Mouse (Mus musculus) stomach, embryonic 14.5 days (tissue): Measurements from ENCODE around the gene Gm45521. TPM values are rescaled to one million over a fixed set of nuclear protein-coding genes. Genes with fewer than 3 reads are reported as not detected.

ENCODE experiments used
- ATAC-seq: fragments of 200-750 bp; cut with Nextera tagmentation; 2 replicates; pipeline ENCODE4 v1.8.0; 2017; ENCODE audit warnings: low read depth, moderate TSS enrichment; ENCODE audit not compliant: insufficient number of reproducible peaks, insufficient read depth, low FRiP score
- H3K27ac ChIP-seq: fragments of 300-500 bp; sonication (generic); 2 replicates; pipeline ENCODE4 v1.5.1; 2014; ENCODE audit warnings: mild to moderate bottlenecking, low read length, moderate library complexity, mixed read lengths
- H3K27me3 ChIP-seq: fragments of 300-500 bp; sonication (generic); 2 replicates; pipeline ENCODE4 v1.6.1; 2014; ENCODE audit warnings: low read length, control low read depth, mixed read lengths; ENCODE audit not compliant: control insufficient read depth, insufficient read depth
- H3K36me3 ChIP-seq: fragments of 300-500 bp; sonication (generic); 2 replicates; pipeline ENCODE4 v1.6.1; 2014; ENCODE audit warnings: mild to moderate bottlenecking, control low read depth, low read length, moderate library complexity, mixed read lengths; ENCODE audit not compliant: control insufficient read depth, insufficient read depth
- H3K4me1 ChIP-seq: fragments of 300-500 bp; sonication (generic); 2 replicates; pipeline ENCODE4 v1.6.1; 2014; ENCODE audit warnings: low read length, control low read depth, mixed read lengths; ENCODE audit not compliant: control insufficient read depth, insufficient read depth
- H3K4me2 ChIP-seq: fragments of 300-500 bp; sonication (generic); replicated peaks from 2 replicates; pipeline ENCODE4 v1.6.1; 2014; ENCODE audit warnings: low read depth, low read length, control low read depth
- H3K4me3 ChIP-seq: fragments of 300-500 bp; sonication (generic); 2 replicates; pipeline ENCODE4 v1.5.1; 2014; ENCODE audit warnings: low read depth, low read length, control low read depth
- H3K9ac ChIP-seq: fragments of 300-500 bp; sonication (generic); replicated peaks from 2 replicates; pipeline ENCODE4 v1.6.1; 2014; ENCODE audit warnings: low read depth, mild to moderate bottlenecking, control low read depth, low read length, moderate library complexity, mixed read lengths
- H3K9me3 ChIP-seq: fragments of 300-500 bp; sonication (generic); 2 replicates; pipeline ENCODE4 v1.6.1; 2016; ENCODE audit warnings: low read depth, low read length, control low read depth; ENCODE audit not compliant: control insufficient read depth
- WGBS: fragments of 180-500 bp; shearing (Covaris S2); extraction: QIAGEN DNeasy Blood & Tissue Kit; methylation state at CpG from one replicate; pipeline ENCODE4 v1.1.7; 2014; 5-methylcytosine and 5-hydroxymethylcytosine counted together
- polyA plus RNA-seq: library from polyadenylated mRNA; unstranded; fragments of >200 nt; fragmentation: Nextera tagmentation; extraction: Ambion mirVana; gene quantifications from 2 replicates; pipeline ENCODE4 v1.2.1, GENCODE M21; 2014

Gene Gm45521
- polyA plus RNA-seq, 1 experiment from 2014 or later, result not detected

DNA sequence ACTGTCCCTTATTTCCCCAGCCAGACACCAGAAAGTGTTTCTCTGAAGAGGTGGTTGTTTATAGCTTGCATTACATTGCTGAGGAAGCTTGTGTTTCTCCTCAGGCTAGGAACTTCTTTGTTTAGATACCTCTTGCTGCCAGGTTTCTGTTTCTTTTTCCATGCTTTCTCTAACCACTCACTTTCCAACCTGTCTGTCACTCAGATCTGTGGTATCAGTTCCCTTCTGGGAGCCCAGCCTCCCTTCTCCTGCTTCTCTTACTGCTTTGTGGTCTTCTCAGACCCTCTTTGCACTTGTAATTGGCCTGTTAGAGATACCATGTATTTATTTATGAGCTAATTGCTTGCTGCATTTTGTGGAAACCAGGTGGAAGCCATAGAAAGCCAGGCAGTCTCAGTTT is 33.5 kb upstream of the Gm45521 start:
- ATAC-seq, result no peak
- H3K4me1 ChIP-seq, result peaks cover 11% of the 10 kb centered on the region; the same call in 1 of the 2 replicates
- H3K4me3 ChIP-seq, result no peak overlapping the region
- H3K36me3 ChIP-seq, result peaks cover 43% of the 10 kb centered on the region
- H3K9me3 ChIP-seq, result no peaks in the 10 kb centered on the region
- H3K4me2 ChIP-seq, result no peak overlapping the region
- H3K27me3 ChIP-seq, result no peaks in the 10 kb centered on the region
- no peak overlapping the region for H3K9ac ChIP-seq
- no peak overlapping the region for H3K27ac ChIP-seq

DNA sequence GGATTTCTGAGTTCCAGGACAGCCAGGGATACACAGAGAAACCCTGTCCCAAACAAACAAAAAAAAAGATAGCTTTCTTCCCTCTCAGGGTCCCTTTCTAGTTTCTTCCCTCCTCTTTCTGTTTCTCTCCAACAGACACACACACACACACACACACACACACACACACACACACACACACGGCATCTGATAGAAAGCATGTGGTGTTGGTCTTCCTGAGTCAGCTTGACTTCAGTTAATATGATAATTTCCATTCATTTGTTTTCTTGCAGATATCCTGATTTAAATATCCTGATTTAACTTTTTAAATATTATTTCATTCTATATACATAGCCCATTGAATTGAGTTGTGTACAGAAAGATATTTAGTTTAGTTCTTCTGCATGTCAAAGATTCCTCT is 28.7 kb upstream of the Gm45521 start:
- H3K9ac ChIP-seq, result no peak overlapping the region
- peaks cover 68% of the 10 kb centered on the region for H3K36me3 ChIP-seq
- no peaks in the 10 kb centered on the region for H3K9me3 ChIP-seq
- no peaks in the 10 kb centered on the region for H3K27me3 ChIP-seq
- ATAC-seq, result no peak
- 75% methylated on average over 1 of the region's 1 CpGs for WGBS
- no peak overlapping the region for H3K27ac ChIP-seq
- no peaks in the 10 kb centered on the region for H3K4me1 ChIP-seq
- H3K4me2 ChIP-seq, result no peak overlapping the region
- H3K4me3 ChIP-seq, result no peak overlapping the region

DNA sequence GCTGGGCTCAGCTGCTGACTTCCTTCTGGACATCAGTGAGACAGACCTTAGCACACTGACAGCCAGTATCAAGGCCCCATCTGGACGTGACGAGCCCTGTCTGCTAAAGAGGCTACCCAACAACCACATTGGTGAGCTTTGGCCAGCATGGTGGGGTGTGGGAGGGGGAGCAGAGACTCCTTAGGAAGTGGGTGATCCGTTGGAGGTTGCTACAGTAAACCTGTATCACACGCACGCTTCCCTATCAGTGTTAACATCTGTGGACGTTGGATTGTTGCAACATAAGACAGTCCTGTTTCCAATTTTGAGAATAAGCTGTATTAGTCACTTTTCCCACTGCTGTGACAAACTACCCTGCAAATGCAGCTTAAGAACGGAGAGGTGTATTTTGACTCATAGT is 28.1 kb upstream of the Gm45521 start:
- no peak overlapping the region for H3K9ac ChIP-seq
- no peak overlapping the region for H3K4me3 ChIP-seq
- H3K27ac ChIP-seq, result no peak overlapping the region
- H3K27me3 ChIP-seq, result no peaks in the 10 kb centered on the region
- H3K9me3 ChIP-seq, result no peaks in the 10 kb centered on the region
- peaks cover 68% of the 10 kb centered on the region for H3K36me3 ChIP-seq
- no peaks in the 10 kb centered on the region for H3K4me1 ChIP-seq
- 88% methylated on average over 7 of the region's 7 CpGs for WGBS
- no peak overlapping the region for H3K4me2 ChIP-seq
- no peak for ATAC-seq

DNA sequence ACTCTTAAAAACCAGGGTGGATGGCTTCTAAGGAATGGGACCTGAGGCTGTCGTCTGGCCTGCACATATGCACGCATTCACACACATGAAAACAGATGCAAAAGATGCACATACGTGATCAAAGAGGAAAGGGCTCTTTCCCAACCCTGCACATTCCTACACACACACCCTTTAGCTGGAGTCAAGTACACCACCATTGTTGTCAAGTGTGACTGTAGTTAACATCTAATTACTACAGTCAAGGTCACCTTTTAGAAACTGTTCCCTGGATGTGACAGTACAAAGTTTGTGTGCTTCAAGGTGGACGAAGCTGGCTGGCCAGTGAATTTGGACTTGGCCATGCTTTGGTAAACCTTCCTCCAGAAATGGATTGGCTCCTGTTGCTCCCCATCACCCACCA is 24.9 kb upstream of the Gm45521 start:
- WGBS, result 96% methylated on average over 4 of the region's 4 CpGs
- H3K9me3 ChIP-seq, result no peaks in the 10 kb centered on the region
- no peak overlapping the region for H3K9ac ChIP-seq
- H3K4me3 ChIP-seq, result no peak overlapping the region
- no peak for ATAC-seq
- no peak overlapping the region for H3K27ac ChIP-seq
- no peaks in the 10 kb centered on the region for H3K27me3 ChIP-seq
- H3K36me3 ChIP-seq, result peaks cover 55% of the 10 kb centered on the region
- H3K4me1 ChIP-seq, result no peaks in the 10 kb centered on the region
- no peak overlapping the region for H3K4me2 ChIP-seq

DNA sequence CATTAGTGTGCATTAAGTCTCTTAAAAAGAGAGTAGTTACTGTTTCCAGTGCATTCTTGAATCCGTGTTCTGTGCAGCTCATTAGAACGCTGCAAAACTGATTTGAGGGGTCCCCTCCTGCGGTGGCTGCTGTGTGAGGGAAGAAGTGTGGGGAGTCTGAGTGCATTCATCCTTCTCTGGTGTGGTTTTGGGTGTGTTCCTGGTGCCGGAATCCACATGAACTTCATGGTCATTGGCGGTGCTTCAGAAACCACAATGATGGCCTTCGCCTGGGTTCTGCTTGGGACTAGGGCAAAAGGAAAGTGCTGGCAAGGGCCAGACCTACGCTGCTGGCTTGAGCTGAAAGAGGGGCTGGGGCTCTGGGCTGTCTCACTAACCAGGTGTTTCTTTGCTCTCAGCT is 22.9 kb upstream of the Gm45521 start:
- Histone ChIP-seq H3K4me3 (no peak overlapping the region), H3K9ac (no peak overlapping the region), H3K27me3 (no peaks in the 10 kb centered on the region), H3K4me2 (no peak overlapping the region), H3K4me1 (no peaks in the 10 kb centered on the region), H3K27ac (no peak overlapping the region), H3K9me3 (no peaks in the 10 kb centered on the region), H3K36me3 (peaks cover 41% of the 10 kb centered on the region)
- no peak for ATAC-seq
- WGBS, result 91% methylated on average over 7 of the region's 7 CpGs

DNA sequence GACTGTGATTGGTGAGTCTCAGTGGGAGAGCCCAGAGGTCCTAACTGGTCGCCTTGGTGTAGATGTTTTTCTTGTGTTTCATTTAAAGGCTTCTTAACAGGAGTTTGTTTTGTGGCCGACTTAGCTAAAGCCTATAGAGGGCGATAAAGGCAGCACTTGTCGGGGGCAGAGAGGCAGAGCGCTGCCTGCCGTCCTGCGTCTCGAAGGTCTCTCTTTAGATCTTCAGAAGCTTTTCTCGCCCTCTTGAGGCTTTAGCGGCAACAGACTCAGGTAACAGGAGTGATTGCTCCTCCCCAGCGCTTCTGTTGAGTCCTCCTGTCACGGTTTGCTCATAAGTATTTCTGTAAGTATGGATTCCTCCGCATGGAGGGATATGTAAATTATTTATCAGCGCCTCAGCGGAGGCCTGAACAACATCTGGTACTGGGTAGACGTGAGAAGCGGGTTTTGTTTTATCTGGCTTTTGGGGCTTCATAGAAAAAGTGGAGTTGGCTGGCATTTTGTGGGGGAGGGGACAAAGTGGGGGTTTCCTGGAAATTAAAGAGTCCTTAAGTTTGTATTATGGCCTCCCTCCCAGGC is 19.9 kb upstream of the Gm45521 start:
- ATAC-seq, result no peak
- 29% methylated on average over 17 of the region's 17 CpGs for WGBS

DNA sequence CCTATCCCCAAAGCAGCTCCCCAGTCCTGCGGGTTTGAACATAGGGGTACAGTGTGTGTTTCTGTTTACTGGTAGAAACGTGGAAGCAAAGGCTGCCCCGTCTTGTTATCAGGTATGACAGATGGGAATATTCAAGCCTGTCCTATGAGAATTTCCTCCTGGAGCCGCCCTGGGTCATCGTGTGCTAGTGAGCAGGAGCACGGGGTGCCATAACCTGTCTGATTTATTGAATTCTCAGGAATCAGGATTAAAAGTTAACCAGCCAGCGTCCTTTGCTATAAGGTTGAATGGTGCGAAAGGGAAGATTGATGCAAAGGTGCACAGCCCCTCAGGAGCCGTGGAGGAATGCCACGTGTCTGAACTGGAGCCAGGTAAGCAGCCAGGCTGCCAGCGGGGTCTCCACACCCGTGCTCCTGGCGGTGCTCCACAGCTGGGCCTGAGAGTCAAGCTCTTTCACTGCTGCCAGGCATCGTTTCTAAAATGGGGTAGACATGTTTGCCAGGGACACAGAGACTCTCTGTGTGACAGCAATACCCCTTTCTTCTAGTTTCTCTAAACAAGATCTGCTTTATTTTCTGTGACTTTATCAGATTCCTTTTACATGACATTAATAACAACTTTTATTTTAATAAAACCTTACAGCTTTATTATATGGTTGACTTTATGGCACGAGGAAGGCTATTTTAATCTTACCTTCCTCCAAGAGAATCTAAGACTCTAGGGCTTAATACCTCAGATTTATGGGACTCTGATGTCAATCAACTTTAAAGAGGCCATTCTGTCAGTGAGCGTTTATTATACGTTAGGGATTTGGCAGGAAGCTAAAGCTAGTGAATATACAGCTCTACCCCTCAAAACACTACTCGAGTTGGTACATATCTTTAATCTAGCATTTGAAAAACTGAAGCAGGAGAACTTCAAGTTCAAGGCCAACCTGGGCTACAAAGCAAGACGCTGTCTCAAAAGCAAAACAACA is 18.0 kb upstream of the Gm45521 start:
- H3K9me3 ChIP-seq, result no peaks in the 10 kb centered on the region
- peaks cover 36% of the 10 kb centered on the region for H3K36me3 ChIP-seq
- no peaks in the 10 kb centered on the region for H3K27me3 ChIP-seq
- 68% methylated on average over 19 of the region's 19 CpGs for WGBS
- H3K4me2 ChIP-seq, result no peak overlapping the region
- no peak overlapping the region for H3K9ac ChIP-seq
- H3K4me3 ChIP-seq, result no peak overlapping the region
- no peak overlapping the region for H3K27ac ChIP-seq
- no peak for ATAC-seq
- H3K4me1 ChIP-seq, result no peaks in the 10 kb centered on the region

More for the DNA sequence above, 19.9 kb upstream of the Gm45521 start:
- H3K9me3 ChIP-seq, result no peaks in the 10 kb centered on the region
- H3K4me2 ChIP-seq, result no peak overlapping the region
- H3K9ac ChIP-seq, result no peak overlapping the region
- no peak overlapping the region for H3K27ac ChIP-seq
- peaks cover 31% of the 10 kb centered on the region for H3K36me3 ChIP-seq
- H3K4me3 ChIP-seq, result no peak overlapping the region
- H3K4me1 ChIP-seq, result no peaks in the 10 kb centered on the region
- no peaks in the 10 kb centered on the region for H3K27me3 ChIP-seq

DNA sequence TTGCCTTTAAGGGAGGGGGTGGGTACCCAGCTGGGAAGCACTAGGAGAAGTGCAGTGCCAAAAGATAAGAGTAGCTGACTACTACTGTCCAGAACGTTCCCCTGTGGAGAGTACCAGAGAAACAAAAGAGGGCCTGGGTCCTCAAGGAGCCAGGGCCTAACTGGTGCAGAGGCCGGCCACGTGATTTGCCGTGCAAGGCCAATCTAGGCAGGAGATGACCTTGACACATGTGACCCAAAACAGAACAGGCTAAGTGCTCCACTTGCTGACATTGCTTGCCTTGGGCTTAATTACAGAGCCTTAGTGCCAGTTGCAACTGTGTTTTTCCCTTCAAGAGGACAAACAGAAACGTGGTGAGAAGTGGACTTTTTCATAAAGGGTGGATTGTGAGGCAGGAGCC is 15.7 kb upstream of the Gm45521 start:
- peaks cover 36% of the 10 kb centered on the region for H3K36me3 ChIP-seq
- ATAC-seq, result no peak
- no peak overlapping the region for H3K27ac ChIP-seq
- no peak overlapping the region for H3K4me3 ChIP-seq
- no peaks in the 10 kb centered on the region for H3K27me3 ChIP-seq
- no peak overlapping the region for H3K9ac ChIP-seq
- no peak overlapping the region for H3K4me2 ChIP-seq
- no peaks in the 10 kb centered on the region for H3K4me1 ChIP-seq
- 74% methylated on average over 5 of the region's 5 CpGs for WGBS
- no peaks in the 10 kb centered on the region for H3K9me3 ChIP-seq
